9 mouse cellular contexts compared by ENCODE assay signal in the genomic region with DNA sequence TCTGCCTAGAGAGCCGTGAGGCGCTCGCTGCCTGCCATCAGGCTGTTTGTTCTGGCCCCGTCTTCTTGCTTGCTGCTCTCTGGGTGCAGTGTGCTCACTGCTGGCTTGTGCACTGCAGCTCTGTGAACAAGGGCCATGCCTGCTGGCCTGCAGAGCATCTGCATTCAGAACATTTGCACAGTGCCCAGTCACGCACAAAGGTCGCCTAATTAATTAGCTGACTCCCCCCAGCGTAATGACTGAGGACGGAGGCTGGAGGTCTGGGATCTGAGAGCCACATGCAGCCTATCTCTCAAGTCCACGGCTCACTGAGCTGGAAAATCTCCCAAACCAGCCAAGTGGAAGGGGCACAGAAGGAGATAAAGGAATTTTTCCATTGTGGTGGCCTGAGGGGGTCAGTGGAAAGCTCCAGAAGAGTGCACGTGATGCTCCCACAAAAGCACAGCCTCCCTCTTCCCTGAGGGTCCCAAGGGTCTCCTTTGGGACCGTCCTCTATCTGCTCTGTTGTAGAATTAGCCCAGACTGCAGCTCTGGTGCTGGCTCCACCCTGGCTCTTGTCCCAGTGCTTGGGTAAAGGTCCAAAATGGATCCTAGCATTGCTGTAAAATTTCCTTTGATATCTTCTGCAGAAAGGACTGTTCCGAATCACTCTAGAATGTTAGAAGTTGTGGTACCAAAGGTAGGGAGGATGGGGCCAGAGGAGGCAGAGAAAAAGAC. TPM values are rescaled to one million over a fixed set of nuclear protein-coding genes. Genes with fewer than 3 reads are reported as not detected.
DNase-seq lines count a peak whose midpoint lies in the region; ATAC-seq and TF ChIP-seq lines count a peak whose summit lies in the region.
"Had no signal": no experiment of that assay in that cellular context is flagged by ENCODE, and none has a peak within 500 bp of the region (broad histone marks: within the 10 kb centered on the region; RNA-seq: fewer than 3 reads in every experiment).

No protein-coding gene starts in this region.

- 9% methylated on average over 12 of the region's 12 CpGs for WGBS in hindbrain, postnatal 0 days
- WGBS in neural tube, embryonic 11.5 days, result 27% methylated on average over 12 of the region's 12 CpGs

- H3K9ac ChIP-seq in hindbrain, postnatal 0 days (replicated peaks; ENCODE audit: low read length), result no peak overlapping the region
- no peak overlapping the region for H3K9ac ChIP-seq in neural tube, embryonic 11.5 days (ENCODE audit: low read length)
- H3K9ac ChIP-seq: stomach, embryonic 15.5 days had no signal

- no peak overlapping the region for H3K4me3 ChIP-seq in hindbrain, postnatal 0 days (ENCODE audit: low read length)
- H3K4me3 ChIP-seq in neural tube, embryonic 11.5 days (ENCODE audit: low read depth, low read length), result no peak overlapping the region
- H3K4me3 ChIP-seq: stomach, embryonic 15.5 days had no signal

- peak; percentile 20; the same call in 1 of the 2 replicates for TF ChIP-seq CTCF in hindbrain, postnatal 0 days (IDR thresholded peaks at IDR 0.05; ENCODE audit: low read depth)

- peak overlapping the region; percentile 71 for H3K27ac ChIP-seq in hindbrain, postnatal 0 days
- H3K27ac ChIP-seq in neural tube, embryonic 11.5 days (ENCODE audit: low read depth, low read length), result peak overlapping the region; percentile 1
- H3K27ac ChIP-seq: stomach, embryonic 15.5 days had no signal

- peak; percentile 84 for ATAC-seq in hindbrain, postnatal 0 days
- peak; percentile 84 for ATAC-seq in neural tube, embryonic 11.5 days (ENCODE audit: insufficient read depth, low FRiP score, low TSS enrichment)
- ATAC-seq in CD4-positive, CD25-positive, alpha-beta regulatory T cell, adult 4 months, result no peak

- H3K4me1 ChIP-seq in hindbrain, postnatal 0 days (ENCODE audit: insufficient read depth, low read length), result peaks cover 24% of the 10 kb centered on the region
- peaks cover 26% of the 10 kb centered on the region for H3K4me1 ChIP-seq in neural tube, embryonic 11.5 days (ENCODE audit: control insufficient read depth, insufficient read depth, low read length)

- intact Hi-C loops in left cerebral cortex, postnatal 4 days (cut with DNase I), result no loop called here

- H3K27me3 ChIP-seq in hindbrain, postnatal 0 days (ENCODE audit: insufficient read depth, low read length), result no peaks in the 10 kb centered on the region
- peaks cover 3% of the 10 kb centered on the region; the same call in 1 of the 2 replicates for H3K27me3 ChIP-seq in neural tube, embryonic 11.5 days (ENCODE audit: control insufficient read depth, insufficient read depth, low read length)
- H3K27me3 ChIP-seq: stomach, embryonic 15.5 days had no signal

- H3K9me3 ChIP-seq in hindbrain, postnatal 0 days (ENCODE audit: low read length), result no peaks in the 10 kb centered on the region
- H3K9me3 ChIP-seq in neural tube, embryonic 11.5 days (ENCODE audit: control insufficient read depth, low read length), result no peaks in the 10 kb centered on the region
- H3K9me3 ChIP-seq: stomach, embryonic 15.5 days had no signal

- peak; percentile 91 for DNase-seq in left cerebral cortex, postnatal 4 days
- no peak for DNase-seq in left cerebral cortex, adult 18-20 months (ENCODE audit: low spot score in 2 of 2)
- DNase-seq in cerebellum, postnatal 4 days (ENCODE audit: low spot score in 2 of 2), result peak; percentile 29 to 80
- DNase-seq in hindbrain, postnatal 0 days (ENCODE audit: low spot score), result peak; percentile 87
- peak; percentile 76 for DNase-seq in neural tube, embryonic 11.5 days (ENCODE audit: low spot score)
- DNase-seq in thymus, postnatal 14 days, result no peak
- DNase-seq in spleen, adult 18-20 months, result no peak

- no peaks in the 10 kb centered on the region for H3K36me3 ChIP-seq in hindbrain, postnatal 0 days (ENCODE audit: insufficient read depth, low read length)
- no peaks in the 10 kb centered on the region for H3K36me3 ChIP-seq in neural tube, embryonic 11.5 days (ENCODE audit: control insufficient read depth, insufficient read depth, low read length)
- H3K36me3 ChIP-seq: stomach, embryonic 15.5 days had no signal

- H3K4me2 ChIP-seq in hindbrain, postnatal 0 days (ENCODE audit: low read depth, low read length), result no peak overlapping the region
- no peak overlapping the region for H3K4me2 ChIP-seq in neural tube, embryonic 11.5 days (ENCODE audit: low read depth)
- H3K4me2 ChIP-seq: stomach, embryonic 15.5 days had no signal

RNA-seq across cellular contexts. Expression of a gene that starts 27.5 kb away (rescaled TPM):
- 100 to 1,000 TPM; 132 to 140 TPM for total RNA-seq in left cerebral cortex, postnatal 4 days (2021)
- 10 to 100 TPM; 85.4 to 92.8 TPM for total RNA-seq in left cerebral cortex, adult 18-20 months (2021)
- total RNA-seq in hindbrain, postnatal 0 days (2014; rRNA removed), result 72.6 and 79.8 TPM in 2 replicates
- 44.2 and 50.0 TPM in 2 replicates for polyA plus RNA-seq in hindbrain, postnatal 0 days (2015; fragmentation: Nextera tagmentation; extraction: Ambion mirVana)
- 44.2 and 48.4 TPM in 2 replicates for polyA plus RNA-seq in neural tube, embryonic 11.5 days (2014; fragmentation: Nextera tagmentation; extraction: Ambion mirVana)
- 10 to 100 TPM; 30.9 to 41.6 TPM for polyA plus RNA-seq in CD4-positive, CD25-positive, alpha-beta regulatory T cell, adult 4 months (2017; shearing (Covaris generic))

Comparison
In these comparisons a context has a peak if more than half of its experiments do, and no peak if none do; other contexts are left out.
1. DNase-seq: peak in left cerebral cortex, postnatal 4 days (single experiment), cerebellum, postnatal 4 days (2 of 2), hindbrain, postnatal 0 days (single experiment) and neural tube, embryonic 11.5 days (single experiment); none in left cerebral cortex, adult 18-20 months (0 of 2), thymus, postnatal 14 days (single experiment) and spleen, adult 18-20 months (0 of 2).